Mouse (Mus musculus) liver, adult 2 months (tissue): Measurements from ENCODE around the gene Tmem179.

Experiments
- CTCF ChIP-seq: fragments of 200-500 bp; IDR thresholded peaks from 2 replicates; pipeline ENCODE4 v1.5.1; 2011; ENCODE audit warnings: low read depth, low read length, control low read depth
- POLR2A ChIP-seq: fragments of 200-500 bp; IDR thresholded peaks from 2 replicates; pipeline ENCODE4 v1.6.1; 2011; ENCODE audit warnings: low read length, control low read depth; ENCODE audit not compliant: insufficient read depth; ENCODE audit errors: extremely low read depth

DNA sequence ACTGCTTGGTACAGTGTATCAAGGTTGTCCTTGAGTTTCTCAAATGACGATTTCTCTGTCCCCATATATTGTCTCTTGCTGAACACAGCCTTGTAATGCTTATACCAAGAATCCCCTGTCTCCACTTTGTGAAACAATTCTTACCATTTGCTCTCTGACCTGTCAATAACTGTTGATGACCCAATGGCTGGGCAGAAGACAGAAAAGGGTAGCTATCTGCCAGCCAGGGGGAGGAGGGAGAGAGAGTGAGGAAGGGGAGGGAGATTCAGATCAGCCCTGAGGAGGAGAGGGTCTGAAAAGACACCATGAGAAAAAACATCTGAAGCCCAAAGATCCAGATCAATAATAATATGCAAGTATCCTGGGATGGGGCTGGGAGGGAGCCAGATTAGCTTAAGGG is 65.2 kb downstream of the Tmem179 start:
- no peak for TF ChIP-seq CTCF
- no peak for TF ChIP-seq POLR2A
